Mouse (Mus musculus) retina, embryonic 14.5 days (tissue): Measurements from ENCODE around the gene Wwc2.

Experiments
- DNase-seq: peaks from one replicate; pipeline ENCODE4 v3.0.0-alpha.2; 2015; ENCODE audit warnings: low spot score

Wwc2 gene

GRCm38 (mm10) chr8:47939933-47940870, 50.5 kb downstream of the Wwc2 start:
- no peak for DNase-seq

GRCm38 (mm10) chr8:47939217-47939616, 51.5 kb downstream of the Wwc2 start:
- DNase-seq: no peak

GRCm38 (mm10) chr8:47936386-47936785, 54.3 kb downstream of the Wwc2 start:
- DNase-seq: no peak

- DNase-seq: no peak
These were observed 55.3 kb downstream of the Wwc2 start for GRCm38 (mm10) chr8:47935461-47935860.

- no peak for DNase-seq
These were observed 57.6 kb downstream of the Wwc2 start for GRCm38 (mm10) chr8:47933087-47933486.

GRCm38 (mm10) chr8:47932028-47932790, 58.5 kb downstream of the Wwc2 start:
- peak; percentile 35 for DNase-seq

GRCm38 (mm10) chr8:47931371-47931770, 59.4 kb downstream of the Wwc2 start:
- DNase-seq: no peak

GRCm38 (mm10) chr8:47929615-47930014, 61.1 kb downstream of the Wwc2 start:
- DNase-seq: no peak

- no peak for DNase-seq
These were observed 62.0 kb downstream of the Wwc2 start for GRCm38 (mm10) chr8:47928604-47929185.

GRCm38 (mm10) chr8:47924921-47925320, 65.8 kb downstream of the Wwc2 start:
- DNase-seq: no peak

GRCm38 (mm10) chr8:47922816-47923215, 67.9 kb downstream of the Wwc2 start:
- peak; percentile 26 for DNase-seq

GRCm38 (mm10) chr8:47922011-47922410, 68.7 kb downstream of the Wwc2 start:
- DNase-seq: no peak

- no peak for DNase-seq
These were observed 70.1 kb downstream of the Wwc2 start for GRCm38 (mm10) chr8:47920575-47921144.

- DNase-seq: no peak
These were observed 73.4 kb downstream of the Wwc2 start for GRCm38 (mm10) chr8:47917060-47918035.

- no peak for DNase-seq
These were observed 75.2 kb downstream of the Wwc2 start for GRCm38 (mm10) chr8:47915521-47915920.

- no peak for DNase-seq
These were observed 75.8 kb downstream of the Wwc2 start for GRCm38 (mm10) chr8:47914946-47915345.

GRCm38 (mm10) chr8:47914161-47914560, 76.6 kb downstream of the Wwc2 start:
- no peak for DNase-seq

- no peak for DNase-seq
These were observed 77.1 kb downstream of the Wwc2 start for GRCm38 (mm10) chr8:47913621-47914020.

- DNase-seq: no peak
These were observed 81.0 kb downstream of the Wwc2 start for GRCm38 (mm10) chr8:47909681-47910080.

- no peak for DNase-seq
These were observed 83.7 kb downstream of the Wwc2 start for GRCm38 (mm10) chr8:47907056-47907455.

GRCm38 (mm10) chr8:47906142-47906541, 84.6 kb downstream of the Wwc2 start:
- no peak for DNase-seq
